Mouse (Mus musculus): Measurements from ENCODE around the gene Olfr735.

Gene Olfr735

DNA sequence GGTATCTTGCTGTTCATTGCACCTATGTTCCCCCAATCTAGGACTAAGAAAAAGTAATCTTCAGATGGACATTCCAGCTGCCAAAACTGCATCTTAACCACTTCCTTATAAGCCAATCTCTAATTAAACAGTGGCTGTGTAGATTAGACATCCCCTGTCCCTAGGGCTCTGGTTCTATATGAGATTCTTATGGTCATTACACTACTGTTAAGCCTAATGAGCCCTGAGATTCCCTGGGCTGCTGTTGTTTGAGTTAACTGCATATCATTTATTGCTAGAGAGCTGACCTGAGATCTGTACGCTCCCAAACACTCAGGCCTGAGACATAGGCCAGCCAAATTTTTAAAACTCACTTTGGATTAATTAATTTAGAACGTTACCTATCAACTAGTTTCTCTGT, at the start of gene Olfr735:
Gene Olfr735, minus strand, starts transcription at position 77 of the 400 bp plus-strand sequence.
- DNase-seq (ENCODE audit: low spot score in 2 of 2): no peak

DNA sequence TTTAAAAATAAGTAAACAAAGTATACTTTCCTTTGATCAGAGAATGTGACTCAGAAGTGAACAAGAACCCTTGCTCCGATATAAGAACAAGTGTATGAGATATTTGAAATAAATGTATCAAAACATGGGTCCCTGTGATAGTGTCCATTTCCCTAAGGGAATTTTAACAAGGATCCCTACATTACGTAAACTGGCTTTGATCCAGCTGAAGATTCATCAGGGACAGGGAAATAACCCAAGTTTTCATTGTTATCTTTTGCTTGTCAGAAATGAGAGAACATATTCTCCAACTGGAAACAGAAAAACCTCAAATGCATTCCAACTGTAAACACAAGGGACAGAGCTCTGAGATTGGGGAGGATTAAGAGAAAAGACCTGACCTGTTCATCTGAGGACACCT, 32.2 kb upstream of the Olfr735 start, which contains the start of gene Olfr736:
Gene Olfr736, plus strand, starts transcription at position 301 of the 400 bp plus-strand sequence.
- DNase-seq (ENCODE audit: low spot score in 2 of 2): no peak

DNA sequence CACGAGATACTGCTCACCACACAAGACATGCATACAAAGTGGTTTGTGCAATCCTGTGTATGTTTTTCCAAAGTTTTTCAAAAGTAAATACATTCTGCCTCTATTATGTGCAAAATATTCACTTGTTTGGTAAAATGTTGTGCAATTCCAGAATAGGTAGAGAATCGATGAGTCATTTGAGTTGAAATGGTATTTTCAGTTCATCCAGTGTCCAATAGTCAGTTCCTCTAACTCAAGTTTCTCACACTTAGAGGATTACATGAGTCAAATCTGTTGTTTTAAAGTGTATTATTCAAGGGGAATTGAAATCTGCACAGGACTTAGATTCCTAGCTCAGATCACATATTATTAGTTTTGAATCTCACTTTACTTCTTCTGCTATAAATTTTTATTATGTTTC, 14.9 kb upstream of the Olfr735 start:
- no peak for DNase-seq (ENCODE audit: low spot score in 2 of 2)

DNA sequence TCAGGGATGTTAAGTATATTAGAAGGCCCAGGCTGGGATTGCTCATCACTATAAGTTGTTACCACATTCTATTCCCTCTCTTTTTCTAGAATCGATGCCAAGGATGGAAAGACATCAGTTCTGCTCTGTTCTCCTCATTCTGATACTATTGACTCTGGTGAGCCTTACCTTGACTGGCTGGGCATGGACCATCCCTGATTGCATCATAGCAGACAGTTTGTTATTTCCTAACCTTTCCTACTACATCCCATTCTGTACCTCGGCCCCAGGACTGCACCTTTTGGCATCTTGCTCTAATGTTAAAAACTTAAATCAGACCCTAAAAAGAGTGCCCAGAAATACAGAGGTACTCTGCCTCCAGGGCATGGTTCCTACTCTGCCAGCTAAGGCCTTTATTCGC, 11.8 kb upstream of the Olfr735 start:
- no peak for DNase-seq (ENCODE audit: low spot score in 2 of 2)

DNA sequence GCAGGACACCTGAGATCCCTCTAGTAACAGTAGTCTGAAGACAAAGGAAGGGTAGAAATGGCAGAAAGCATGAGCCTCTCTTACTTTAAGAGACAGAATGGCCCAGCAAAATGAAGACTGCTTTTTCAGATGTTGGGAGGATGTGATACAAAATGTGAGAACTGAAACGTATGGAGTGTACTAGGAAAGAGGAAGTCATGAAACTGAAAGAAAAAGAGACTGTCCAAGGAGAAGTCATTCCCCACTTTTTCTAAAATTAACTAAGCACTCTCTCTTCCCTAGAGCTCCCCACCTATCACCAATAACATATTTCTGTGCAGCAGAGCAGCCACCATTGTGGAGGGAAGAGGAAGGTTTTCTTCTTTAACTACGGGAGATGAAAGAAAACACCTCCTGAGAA, 8.9 kb upstream of the Olfr735 start, which contains the start of gene Tlr11:
Gene Tlr11, plus strand, starts transcription at position 322 of the 400 bp plus-strand sequence.
- no peak for DNase-seq (ENCODE audit: low spot score in 2 of 2)

DNA sequence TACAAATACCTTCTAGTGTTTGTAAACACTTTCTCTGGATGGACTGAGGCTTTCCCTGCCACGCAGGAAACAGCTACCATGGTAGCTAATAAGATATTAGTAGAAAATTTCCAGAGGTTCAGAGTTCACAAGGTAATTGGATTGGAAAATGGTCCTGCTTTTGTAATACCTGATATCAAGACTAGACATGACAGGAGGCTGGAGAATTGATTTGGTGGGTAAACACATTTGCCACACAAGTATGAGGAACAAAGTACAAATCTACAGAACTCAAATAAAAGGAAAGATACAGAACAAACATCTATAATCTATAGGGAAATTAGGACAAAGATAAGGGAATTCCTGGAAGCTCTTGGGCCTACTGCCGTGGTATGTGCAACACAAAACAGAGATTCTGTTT, 8.1 kb upstream of the Olfr735 start:
- DNase-seq (ENCODE audit: low spot score in 2 of 2): no peak

DNA sequence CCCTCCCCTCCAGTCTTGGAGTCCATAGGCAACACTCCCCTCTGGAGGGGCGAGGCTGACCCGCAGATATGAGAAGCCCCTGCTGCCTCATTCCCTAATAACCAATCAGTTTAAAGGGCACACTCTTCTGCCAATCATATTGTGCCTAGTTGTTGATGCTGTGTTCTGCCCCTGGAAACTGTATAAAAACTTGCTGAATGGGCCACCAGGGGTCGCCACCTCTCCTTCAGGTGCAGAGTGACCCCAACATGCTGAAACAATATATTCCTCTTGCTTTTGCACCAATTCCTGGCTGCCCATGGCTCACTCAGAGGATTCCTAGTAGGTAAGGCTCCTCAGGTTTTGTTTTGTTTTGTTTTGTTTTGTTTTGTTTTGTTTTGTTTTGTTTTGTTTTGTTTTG, 3.8 kb upstream of the Olfr735 start:
- DNase-seq (ENCODE audit: low spot score in 2 of 2): no peak

DNA sequence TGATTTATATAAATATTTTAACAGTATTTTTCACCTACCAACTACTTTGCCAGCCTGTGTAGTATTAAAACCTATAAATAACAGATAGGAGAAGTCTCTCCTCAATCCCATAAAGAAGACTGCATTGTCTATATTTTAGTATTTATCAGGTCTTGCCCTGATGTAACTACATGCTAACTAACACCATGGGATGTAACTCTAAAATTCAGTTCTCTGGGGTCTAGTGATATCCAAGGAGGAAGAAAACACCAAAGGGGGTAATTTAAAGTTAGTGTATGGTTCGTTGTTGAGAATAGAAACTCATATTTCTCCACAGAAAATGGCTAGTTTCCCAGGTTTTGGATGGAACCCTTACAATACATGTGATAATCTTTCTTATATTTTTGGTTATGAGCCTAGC, 22.0 kb downstream of the Olfr735 start, which contains the start of gene Olfr734:
Gene Olfr734, minus strand, starts transcription at position 101 of the 400 bp plus-strand sequence.
- no peak for DNase-seq (ENCODE audit: low spot score in 2 of 2)

DNA sequence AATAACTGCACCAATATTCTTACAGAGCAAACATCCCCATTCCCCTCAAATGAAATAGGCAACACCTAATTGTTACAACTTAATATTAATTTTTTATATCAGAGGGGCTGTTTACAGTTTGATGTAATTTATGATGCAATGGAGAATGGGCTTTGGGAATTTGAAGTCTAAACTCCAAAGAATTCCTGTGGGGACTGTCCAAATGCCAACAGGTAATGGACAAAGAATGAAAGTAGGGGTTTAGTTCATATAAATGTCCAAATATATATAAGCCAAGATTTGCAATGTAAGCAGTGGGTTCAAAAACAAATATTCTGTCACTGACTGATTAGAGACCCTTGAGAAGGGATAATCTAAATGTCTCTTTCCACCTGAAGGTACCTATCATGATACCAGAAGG, 47.2 kb downstream of the Olfr735 start, which contains the start of gene Olfr733:
Gene Olfr733, minus strand, starts transcription at position 101 of the 400 bp plus-strand sequence.
- DNase-seq (ENCODE audit: low spot score in 2 of 2): no peak

Data from frontal cortex, postnatal 36 days (tissue).